8 mouse cellular contexts compared by ENCODE assay signal in the genomic region with DNA sequence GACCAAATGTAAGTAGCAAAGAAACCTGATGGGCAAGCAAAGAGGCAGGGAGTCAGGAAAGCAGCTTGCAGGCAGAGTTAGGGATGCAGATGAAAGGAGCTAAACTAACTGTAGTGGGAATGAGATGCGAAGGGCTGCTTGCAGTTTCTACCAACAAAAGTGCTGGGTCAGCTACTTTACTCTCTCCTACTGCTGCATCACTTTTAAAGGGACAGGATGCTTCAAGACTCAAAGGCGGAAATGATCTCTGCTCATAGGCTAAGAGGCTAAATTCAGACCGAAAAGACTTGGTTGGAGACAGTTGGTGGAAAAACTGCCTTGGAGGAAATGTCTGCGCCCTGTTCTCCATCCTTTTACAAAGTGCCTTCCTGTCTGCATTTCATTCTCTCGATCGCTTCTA. TPM values are rescaled to one million over a fixed set of nuclear protein-coding genes. Genes with fewer than 3 reads are reported as not detected.
DNase-seq lines count a peak whose midpoint lies in the region; ATAC-seq and TF ChIP-seq lines count a peak whose summit lies in the region.

No protein-coding gene starts in this region.

- H3K36me3 ChIP-seq in liver, adult 2 months (ENCODE audit: control insufficient read depth, insufficient read depth, low read length): no peaks in the 10 kb centered on the region
- no peaks in the 10 kb centered on the region for H3K36me3 ChIP-seq in forebrain, embryonic 11.5 days (ENCODE audit: control insufficient read depth, insufficient read depth, low read length)

- no peak for TF ChIP-seq POLR2A in liver, adult 2 months (IDR thresholded peaks at IDR 0.05; ENCODE audit: extremely low read depth, insufficient read depth, low read length)

- H3K4me3 ChIP-seq in liver, adult 2 months (ENCODE audit: insufficient read depth, low read depth, low read length): no peak overlapping the region
- H3K4me3 ChIP-seq in forebrain, embryonic 11.5 days (ENCODE audit: low read depth, low read length): peak overlapping the region; percentile 49

- peaks cover 13% of the 10 kb centered on the region for H3K27me3 ChIP-seq in liver, adult 2 months (ENCODE audit: control insufficient read depth, insufficient read depth, low read length)
- H3K27me3 ChIP-seq in forebrain, embryonic 11.5 days (ENCODE audit: control insufficient read depth, insufficient read depth, low read length): peaks cover 45% of the 10 kb centered on the region

- no peaks in the 10 kb centered on the region for H3K79me2 ChIP-seq in liver, adult 2 months (ENCODE audit: control insufficient read depth, insufficient read depth, low read length)

- no peak for ATAC-seq in forebrain, embryonic 11.5 days (replicated peaks; ENCODE audit: low FRiP score)

- H3K4me1 ChIP-seq in liver, adult 2 months (ENCODE audit: control insufficient read depth, insufficient read depth, low read length): peaks cover 14% of the 10 kb centered on the region
- peaks cover 15% of the 10 kb centered on the region for H3K4me1 ChIP-seq in forebrain, embryonic 11.5 days (replicated peaks; ENCODE audit: control insufficient read depth, insufficient read depth, low read length)

- no peak for TF ChIP-seq CTCF in liver, adult 2 months (IDR thresholded peaks at IDR 0.05; ENCODE audit: low read depth, low read length)

- WGBS in liver, adult 2 months: 13% methylated on average over 6 of the region's 6 CpGs
- WGBS in forebrain, embryonic 11.5 days: 1% methylated on average over 6 of the region's 6 CpGs

- H3K4me2 ChIP-seq in forebrain, embryonic 11.5 days (ENCODE audit: low read depth, low read length, severe bottlenecking): peak overlapping the region; percentile 81; the same call in 1 of the 2 replicates

- H3K9ac ChIP-seq in liver, adult 2 months (ENCODE audit: low read depth, low read length): no peak overlapping the region
- no peak overlapping the region; the same call in 1 of the 2 replicates for H3K9ac ChIP-seq in forebrain, embryonic 11.5 days (ENCODE audit: low read length)

- no peak overlapping the region for H3K27ac ChIP-seq in liver, adult 2 months (replicated peaks; ENCODE audit: insufficient read depth, low read depth, low read length)
- no peak overlapping the region for H3K27ac ChIP-seq in forebrain, embryonic 11.5 days (ENCODE audit: low read depth, low read length)

- DNase-seq in liver, adult 2 months (ENCODE audit: extremely low read depth, low read depth, low spot score): peak; percentile 28
- no peak for DNase-seq in liver
- no peak for DNase-seq in forebrain, embryonic 11.5 days (ENCODE audit: low spot score)
- DNase-seq in kidney, postnatal 36 days: peak; percentile 8 to 50
- peak; percentile 61 for DNase-seq in retina, postnatal 1 day
- DNase-seq in layer of hippocampus, adult 9-10 months (ENCODE audit: low spot score): no peak
- DNase-seq in ovary, postnatal 10 days (ENCODE audit: low spot score): no peak
- no peak for DNase-seq in gastrocnemius, adult 18-20 months (ENCODE audit: low spot score)

- no peaks in the 10 kb centered on the region for H3K9me3 ChIP-seq in forebrain, embryonic 11.5 days (ENCODE audit: control insufficient read depth, low read length)

RNA-seq across cellular contexts. Expression of a gene that starts 0.4 kb away (rescaled TPM):
- 0.09 and 0.34 TPM in 2 replicates for total RNA-seq in liver, adult 2 months (2014; rRNA removed)
- polyA plus RNA-seq in liver, adult 2 months (2012; rRNA removed): 0.07 TPM in 2 replicates
- polyA plus RNA-seq in forebrain, embryonic 11.5 days (2014; fragmentation: Nextera tagmentation; extraction: Ambion mirVana): 1.4 and 2.2 TPM in 2 replicates
- 1 to 10 TPM in 1 of 2 experiments, under 1 TPM in 1; 0.57 to 2.5 TPM for total RNA-seq in gastrocnemius, adult 18-20 months (2021)

Comparison
In these comparisons a context has a peak if more than half of its experiments do, and no peak if none do; other contexts are left out.
1. DNase-seq: peak in liver, adult 2 months (single experiment), kidney, postnatal 36 days (2 of 2) and retina, postnatal 1 day (single experiment); none in liver (single experiment), forebrain, embryonic 11.5 days (single experiment), layer of hippocampus, adult 9-10 months (single experiment), ovary, postnatal 10 days (single experiment) and gastrocnemius, adult 18-20 months (single experiment).